Mouse (Mus musculus): ENCODE measurements around the gene Bcl2l12. TPM values are rescaled to one million over a fixed set of nuclear protein-coding genes. Genes with fewer than 3 reads are reported as not detected.
A peak's percentile ranks its signal among the peaks of the same experiment; 100 is the strongest.

The Bcl2l12 gene
- total and polyA plus RNA-seq, 3 experiments = 16.6 to 24.6 TPM; not detected in 1

- Histone ChIP-seq H3K9ac (ENCODE audit: control insufficient read depth, low read depth, low read length, poor library complexity, severe bottlenecking) (no peak overlapping the region), H3K79me2 (ENCODE audit: control insufficient read depth, insufficient read depth, low read length, poor library complexity) (no peaks in the 10 kb centered on the region), H3K4me3 (ENCODE audit: control insufficient read depth in 1 of 2, insufficient read depth in 1 of 2, low read depth in 2 of 2, low read length in 2 of 2) (no peak overlapping the region), H3K4me1 (ENCODE audit: control insufficient read depth in 1 of 2, insufficient read depth in 2 of 2, low read length in 2 of 2) (no peaks in the 10 kb centered on the region), H3K27me3 (ENCODE audit: control insufficient read depth in 1 of 2, insufficient read depth in 2 of 2, low read length in 2 of 2) (no peaks in the 10 kb centered on the region), H3K27ac (ENCODE audit: control insufficient read depth, low read depth, low read length) (no peak overlapping the region), H3K9me3 (replicated peaks; ENCODE audit: insufficient read depth, low read length) (no peaks in the 10 kb centered on the region), H3K36me3 (ENCODE audit: control insufficient read depth in 1 of 2, insufficient read depth in 2 of 2, low read length in 2 of 2) (peaks cover 0 to 3% of the 10 kb centered on the region in 2 experiments; a peak in 2 of 4 replicates)
- DNase-seq (ENCODE audit: low read depth, low spot score) = no peak
- TF ChIP-seq CHD2 (IDR thresholded peaks at IDR 0.05; ENCODE audit: low read length) (no peak), JUND (IDR thresholded peaks at IDR 0.05; ENCODE audit: low read depth, low read length) (no peak), ZKSCAN1 (IDR thresholded peaks at IDR 0.05; ENCODE audit: low read depth, low read length) (no peak), CHD1 (IDR thresholded peaks at IDR 0.05; ENCODE audit: low read depth, low read length) (no peak), HCFC1 (IDR thresholded peaks at IDR 0.05; ENCODE audit: low read depth, low read length) (peak; percentile 71)
Observed at GRCm38 (mm10) chr7:45005321-45005992, 6.9 kb upstream of the Bcl2l12 start.

DNA sequence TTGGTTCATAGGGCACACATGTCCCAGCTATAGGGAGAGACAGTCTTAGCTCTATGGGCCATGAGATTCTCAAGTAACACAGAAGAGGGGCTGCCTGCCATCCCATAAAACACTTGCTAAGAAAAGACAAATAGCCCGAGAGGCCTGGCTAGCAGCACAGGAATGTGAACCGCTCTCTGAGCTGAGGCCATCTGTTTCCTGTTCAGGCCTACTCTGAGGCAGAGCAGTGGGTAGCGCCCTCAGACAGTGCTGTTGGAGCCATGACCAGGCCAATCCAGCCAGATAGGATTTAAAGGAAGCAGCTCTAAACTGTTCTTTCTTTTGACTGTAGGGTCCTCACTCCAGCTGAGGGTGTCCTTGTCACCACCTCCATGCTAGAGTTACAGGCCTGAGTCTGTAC lies 6.0 kb upstream of the Bcl2l12 start:
- Histone ChIP-seq H3K4me1 (ENCODE audit: control insufficient read depth in 1 of 2, insufficient read depth in 2 of 2, low read length in 2 of 2) (no peaks in the 10 kb centered on the region), H3K27me3 (ENCODE audit: control insufficient read depth in 1 of 2, insufficient read depth in 2 of 2, low read length in 2 of 2) (no peaks in the 10 kb centered on the region), H3K36me3 (ENCODE audit: control insufficient read depth in 1 of 2, insufficient read depth in 2 of 2, low read length in 2 of 2) (peaks cover 1 to 3% of the 10 kb centered on the region in 2 experiments; a peak in 3 of 4 replicates), H3K27ac (ENCODE audit: control insufficient read depth, low read depth, low read length) (no peak overlapping the region), H3K9ac (ENCODE audit: control insufficient read depth, low read depth, low read length, poor library complexity, severe bottlenecking) (no peak overlapping the region), H3K4me3 (ENCODE audit: control insufficient read depth in 1 of 2, insufficient read depth in 1 of 2, low read depth in 2 of 2, low read length in 2 of 2) (no peak overlapping the region), H3K9me3 (replicated peaks; ENCODE audit: insufficient read depth, low read length) (no peaks in the 10 kb centered on the region), H3K79me2 (ENCODE audit: control insufficient read depth, insufficient read depth, low read length, poor library complexity) (peaks cover 4% of the 10 kb centered on the region)
- no peak for TF ChIP-seq TCF12 (IDR thresholded peaks at IDR 0.05; ENCODE audit: low read depth, low read length)
- no peak for TF ChIP-seq MYB (IDR thresholded peaks at IDR 0.05; ENCODE audit: low read depth, low read length)
- TF ChIP-seq UBTF (IDR thresholded peaks at IDR 0.05; ENCODE audit: borderline replicate concordance, insufficient read depth, low read depth, low read length) = no peak
- TF ChIP-seq POLR2AphosphoS2 (IDR thresholded peaks at IDR 0.05; ENCODE audit: low read length) = no peak
- TF ChIP-seq CTCF (IDR thresholded peaks at IDR 0.05 in 2 of 3, conservative IDR thresholded peaks at IDR 0.05 in 1 of 3; ENCODE audit: control insufficient read depth in 1 of 3, insufficient read depth in 1 of 3, low read depth in 2 of 3, low read length in 3 of 3, poor library complexity in 1 of 3, severe bottlenecking in 1 of 3) = no peak
- TF ChIP-seq KAT2A (conservative IDR thresholded peaks at IDR 0.05; ENCODE audit: low read depth, low read length) = no peak
- TF ChIP-seq TAL1 (IDR thresholded peaks at IDR 0.05; ENCODE audit: low read length) = no peak
- TF ChIP-seq POLR2A (IDR thresholded peaks at IDR 0.05; ENCODE audit: control insufficient read depth in 1 of 2, insufficient read depth in 1 of 2, low read depth in 1 of 2, low read length in 2 of 2, poor library complexity in 1 of 2) = no peak
- TF ChIP-seq ETS1 (IDR thresholded peaks at IDR 0.05; ENCODE audit: low read depth, low read length) = no peak
- TF ChIP-seq E2F4 (IDR thresholded peaks at IDR 0.05; ENCODE audit: borderline replicate concordance, low read depth, low read length) = no peak
- TF ChIP-seq RAD21 (IDR thresholded peaks at IDR 0.05; ENCODE audit: low read depth, low read length) = no peak
- TF ChIP-seq GABPA (IDR thresholded peaks at IDR 0.05; ENCODE audit: low read depth, low read length) = no peak
- no peak for TF ChIP-seq USF2 (IDR thresholded peaks at IDR 0.05; ENCODE audit: borderline replicate concordance in 1 of 2, insufficient read depth in 1 of 2, low read depth in 1 of 2, low read length in 2 of 2)
- TF ChIP-seq SMC3 (IDR thresholded peaks at IDR 0.05; ENCODE audit: low read depth, low read length) = no peak
- TF ChIP-seq NELFE (IDR thresholded peaks at IDR 0.05; ENCODE audit: low read depth, low read length) = no peak
- TF ChIP-seq BHLHE40 (IDR thresholded peaks at IDR 0.05; ENCODE audit: borderline replicate concordance, low read depth, low read length) = no peak
- DNase-seq (ENCODE audit: low read depth, low spot score) = no peak
